Mouse (Mus musculus) urinary bladder, postnatal 4 days (tissue): ENCODE measurements at regions not wholly inside any gene's neighbourhood (a gene's known extent, or its start where the extent isn't known, plus 50 kb on each side); places are given as distances from the start of the nearest gene placed in this dataset.

Source experiments
- DNase-seq, 2 experiments: peaks; one replicate each; pipeline ENCODE4 v3.0.0; 2021 to 2022; ENCODE audit warnings: low spot score in 2 of 2

DNA sequence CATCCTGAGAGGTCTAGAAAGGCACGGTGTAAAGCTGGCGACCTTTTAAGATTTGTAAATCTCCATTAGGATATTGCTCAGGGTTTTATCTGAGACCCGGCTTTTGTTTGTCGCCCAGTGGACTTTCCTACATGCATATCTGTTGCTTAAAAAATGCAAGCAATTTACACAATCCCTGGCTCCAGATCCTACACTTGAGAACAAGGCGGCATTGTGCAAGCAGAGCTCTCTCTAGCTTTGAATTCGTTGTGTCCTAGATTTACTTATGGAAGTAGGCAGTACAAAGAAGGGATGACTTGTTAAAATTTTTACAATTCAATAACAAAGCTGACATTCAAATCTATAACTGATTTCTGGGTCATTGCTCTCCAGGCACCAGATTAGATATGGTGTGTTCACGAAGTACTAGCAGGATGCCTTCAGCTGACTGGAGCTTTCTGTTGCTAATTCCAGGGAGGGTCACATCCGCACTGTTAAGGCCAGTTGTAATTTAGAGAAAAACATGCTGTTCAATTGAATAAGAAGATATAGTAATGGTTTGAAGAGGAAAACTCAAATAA, 62.2 kb upstream of the Teddm2 start:
- no peak for DNase-seq

DNA sequence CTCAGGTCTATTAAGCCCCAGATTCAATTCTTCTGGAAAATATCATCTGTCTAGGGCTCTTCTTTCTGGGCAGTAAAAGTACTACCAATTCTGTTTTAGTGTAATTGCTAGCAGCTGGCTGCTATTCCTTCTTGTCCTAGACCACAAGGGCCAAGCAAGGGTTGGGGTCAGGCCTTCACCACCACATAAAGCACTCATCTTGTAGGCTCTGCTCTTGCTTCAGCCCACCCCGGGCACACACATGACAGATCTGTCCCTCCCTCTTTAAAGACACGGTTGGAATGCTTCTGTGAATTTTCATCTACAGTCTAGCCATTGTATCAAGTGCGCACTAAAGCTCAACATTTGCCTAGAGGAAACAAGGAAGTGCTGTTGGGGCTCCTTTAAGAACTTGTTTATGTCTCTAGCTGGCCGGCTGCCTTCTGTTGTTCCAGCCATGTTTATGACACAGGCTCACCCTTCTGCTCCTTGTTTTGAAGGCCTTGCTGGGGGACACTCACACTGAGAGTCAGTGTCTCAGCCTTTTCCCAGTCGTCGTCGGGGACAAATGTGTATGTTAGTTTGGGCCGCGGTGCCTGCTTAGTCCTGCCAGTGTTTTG, 63.8 kb upstream of the Teddm2 start:
- no peak for DNase-seq

GRCm38 (mm10) chr1:153969401-153969800, 69.4 kb upstream of the Teddm2 start:
- no peak for DNase-seq

DNA sequence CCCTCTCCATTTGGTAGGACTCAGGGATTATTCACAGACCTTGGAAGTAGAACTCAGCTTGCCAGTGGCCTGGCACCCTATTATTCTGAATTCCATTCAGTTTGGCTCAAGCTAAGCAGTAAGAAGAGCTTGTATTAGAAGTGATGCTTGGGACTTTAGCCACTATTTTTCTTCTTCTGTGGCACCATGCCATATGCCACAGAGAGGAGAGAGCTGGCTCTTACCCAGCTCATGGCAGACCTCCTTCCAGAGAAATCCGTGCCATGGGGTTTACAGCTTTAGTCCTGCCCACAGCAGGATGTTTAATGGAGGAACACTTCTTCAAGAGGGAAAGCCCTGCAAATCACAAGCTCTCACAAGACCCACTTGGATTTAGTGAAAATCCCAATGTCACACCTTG, 74.3 kb upstream of the Teddm2 start:
- DNase-seq, result no peak

GRCm38 (mm10) chr1:153977963-153978726, 78.1 kb upstream of the Teddm2 start:
- DNase-seq, result no peak

DNA sequence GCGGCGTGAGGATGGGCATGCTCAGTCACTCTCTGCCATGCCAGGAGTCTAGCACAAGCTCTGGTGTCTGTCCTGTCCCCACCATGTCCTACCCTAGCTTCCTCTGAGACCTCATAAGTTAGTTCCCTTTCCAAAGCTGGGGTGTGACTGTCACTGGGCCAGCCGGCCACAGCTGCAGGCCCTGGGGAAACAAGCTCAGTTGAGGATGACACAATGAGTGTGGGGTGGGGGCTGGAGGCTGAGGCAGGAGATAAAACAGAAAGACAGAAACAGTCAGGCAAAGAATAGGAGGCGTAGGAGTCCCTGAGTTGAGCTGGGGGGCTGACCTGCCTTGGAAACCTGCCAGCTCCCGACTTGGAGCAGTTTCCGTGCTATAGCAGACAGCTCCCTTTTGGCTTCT, 80.9 kb upstream of the Teddm2 start:
- no peak for DNase-seq

DNA sequence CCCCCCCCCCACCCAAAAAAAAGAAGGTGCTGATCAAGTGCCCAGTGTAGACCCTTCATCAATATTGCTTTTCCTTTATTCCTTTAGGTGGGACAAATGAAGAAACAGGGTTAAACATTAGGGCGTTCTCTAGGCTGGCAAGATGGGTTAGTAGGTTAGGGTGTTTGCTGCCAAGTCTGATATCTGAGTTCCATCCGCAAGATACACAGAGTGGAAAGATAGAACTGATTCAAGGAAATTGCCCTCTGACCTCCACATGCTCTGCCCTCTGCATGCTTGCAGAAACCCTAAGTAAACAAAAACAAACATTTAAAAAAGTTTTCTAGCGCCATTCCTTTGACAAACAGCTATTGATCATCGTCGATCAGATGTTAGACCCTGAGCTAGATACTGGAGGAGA, 85.6 kb upstream of the Teddm2 start:
- no peak for DNase-seq

DNA sequence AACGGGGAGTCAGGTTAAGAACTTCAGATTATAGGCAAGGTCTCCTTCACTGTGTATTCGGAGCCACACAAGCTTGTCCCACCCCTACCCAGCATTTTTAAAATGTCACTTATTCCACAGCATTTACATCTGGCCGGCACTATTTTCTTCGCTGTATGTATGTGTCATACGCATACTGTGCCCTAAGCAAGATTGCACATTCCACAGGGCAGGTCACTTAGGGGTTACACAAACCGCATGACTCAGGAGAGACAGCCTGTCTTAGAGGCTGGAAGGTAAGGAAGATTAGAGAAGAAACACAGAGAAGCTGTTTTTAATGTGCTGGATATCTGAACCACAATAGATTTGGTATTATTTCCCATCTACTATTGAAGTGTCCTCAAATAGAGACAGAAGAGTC, 86.6 kb upstream of the Teddm2 start:
- DNase-seq, result no peak

DNA sequence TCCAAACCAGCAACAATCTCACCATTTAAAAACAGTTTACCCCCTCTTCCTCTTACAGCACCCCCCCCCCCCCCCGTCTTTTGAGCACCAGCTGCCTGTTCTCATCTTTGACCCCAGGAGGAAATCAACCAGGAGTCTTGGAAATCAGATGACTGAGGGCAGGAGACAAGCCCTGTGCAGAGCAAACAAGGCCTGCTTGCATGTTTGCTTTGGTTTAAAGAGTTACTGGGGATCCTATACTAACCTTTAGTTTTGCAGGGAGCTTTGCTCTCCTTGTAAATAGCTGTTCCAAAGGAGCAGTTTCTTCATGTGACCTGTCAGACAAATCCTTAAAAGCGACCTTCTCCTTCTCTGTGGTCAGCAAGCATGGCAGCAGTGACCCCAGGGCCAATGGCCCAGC, 88.3 kb upstream of the Teddm2 start:
- no peak for DNase-seq

DNA sequence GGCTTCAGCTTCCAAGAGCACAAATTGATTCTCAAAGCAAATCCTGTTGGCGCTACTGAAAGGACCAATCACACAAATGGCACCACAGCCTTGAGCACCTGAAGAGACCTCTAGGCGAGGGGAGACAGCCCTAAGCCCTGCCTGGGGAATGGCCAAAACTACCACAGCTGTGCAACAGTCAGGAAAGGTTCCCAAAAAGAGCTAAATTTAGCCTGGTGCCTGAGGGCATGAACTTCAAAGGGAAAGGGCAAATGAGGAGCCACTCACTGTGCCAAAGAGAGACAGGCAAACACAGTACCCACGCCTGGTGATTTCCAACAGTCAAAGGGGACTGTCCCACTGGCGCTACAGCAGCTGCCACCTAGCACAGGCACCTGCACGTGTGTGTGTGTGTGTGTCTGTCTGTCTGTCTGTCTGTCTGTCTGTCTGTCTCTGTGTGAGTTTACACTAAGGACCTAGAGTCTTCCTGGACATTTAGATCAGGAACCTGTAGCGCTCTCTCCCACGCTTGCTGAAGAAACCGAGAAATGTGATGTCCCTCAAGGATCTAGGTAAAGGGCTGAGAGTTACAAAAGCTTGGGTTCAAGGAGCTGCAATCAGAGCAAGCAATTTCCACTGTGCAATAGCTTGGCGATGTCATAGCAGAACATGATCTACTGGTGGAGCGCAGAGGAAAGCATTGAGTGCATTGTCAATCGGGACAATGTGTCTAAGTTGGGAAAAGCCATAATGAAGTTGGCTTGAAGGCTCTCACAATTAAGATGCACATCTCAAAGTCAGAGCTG, 90.8 kb upstream of the Teddm2 start:
- DNase-seq, result no peak

- no peak for DNase-seq
Observed at GRCm38 (mm10) chr1:153992466-153992865, 92.4 kb upstream of the Teddm2 start.

GRCm38 (mm10) chr1:153994871-153995270, 94.8 kb upstream of the Teddm2 start:
- DNase-seq, result no peak

DNA sequence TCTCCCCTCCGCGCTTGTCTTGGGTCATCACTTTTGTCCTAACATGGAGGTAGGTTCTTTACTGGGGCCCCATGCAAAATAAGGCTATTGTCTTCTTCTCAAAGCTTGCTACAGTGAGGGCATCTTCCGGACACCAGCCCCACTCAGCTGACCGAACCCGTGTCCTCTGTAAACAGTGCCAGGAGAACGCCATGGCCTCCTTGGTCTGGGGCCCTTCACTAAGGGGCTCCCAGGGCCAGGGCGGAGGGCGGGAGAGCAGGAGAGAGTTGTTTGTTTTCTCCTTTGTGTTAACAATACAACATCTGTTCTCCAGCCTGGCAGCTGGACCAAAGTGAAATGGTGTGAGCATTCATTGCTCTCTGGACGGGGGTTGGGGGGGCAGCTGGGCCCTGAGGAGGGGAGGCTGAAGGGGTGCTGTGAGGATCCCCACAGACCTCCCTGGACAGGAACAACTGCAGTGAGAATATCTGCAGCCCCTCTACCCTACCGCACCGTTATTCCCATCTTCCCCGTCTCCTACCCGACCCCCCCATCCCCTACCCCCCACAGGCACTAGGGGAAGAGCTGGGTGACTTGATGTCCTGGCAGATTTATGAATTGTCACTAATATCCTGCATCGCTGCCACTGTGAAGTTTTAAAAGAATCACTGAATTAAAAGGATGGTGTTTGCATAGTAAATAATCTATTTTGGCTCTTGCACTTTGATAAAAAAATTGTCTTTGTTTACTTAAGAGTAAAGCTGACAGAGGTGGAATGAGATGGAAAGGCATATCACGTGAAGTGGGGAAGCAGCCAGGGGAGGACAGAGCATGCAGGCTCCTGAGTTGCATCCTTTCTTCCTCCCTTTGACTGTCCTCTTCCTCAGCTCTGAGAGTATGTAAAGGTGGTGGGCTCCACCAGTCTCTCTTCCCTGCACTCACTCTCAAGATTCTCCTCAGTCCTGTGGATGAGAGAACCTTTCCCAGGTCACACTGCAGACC, 97.5 kb upstream of the Teddm2 start:
- DNase-seq, result no peak

GRCm38 (mm10) chr1:153999776-154000175, 99.7 kb upstream of the Teddm2 start:
- no peak for DNase-seq

DNA sequence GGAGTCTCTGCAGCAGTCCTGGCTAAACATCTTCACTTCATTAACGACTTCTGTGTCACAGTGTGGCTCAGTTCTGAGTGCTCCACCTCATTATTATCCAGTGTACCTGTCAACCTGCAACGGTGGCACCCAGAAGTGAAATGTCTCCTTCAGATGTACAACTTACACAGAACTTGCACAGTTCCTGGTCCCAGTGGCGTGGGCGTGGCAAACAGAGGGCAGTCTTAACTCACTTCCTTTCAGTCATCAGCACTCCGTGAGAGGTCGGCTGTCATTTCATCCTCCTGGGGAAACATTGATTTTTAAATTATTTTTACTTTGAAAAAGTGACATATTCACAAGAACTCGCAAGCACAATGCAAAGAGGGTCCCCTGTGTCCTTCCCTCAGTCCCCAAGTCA, 103.6 kb upstream of the Teddm2 start:
- no peak for DNase-seq

DNA sequence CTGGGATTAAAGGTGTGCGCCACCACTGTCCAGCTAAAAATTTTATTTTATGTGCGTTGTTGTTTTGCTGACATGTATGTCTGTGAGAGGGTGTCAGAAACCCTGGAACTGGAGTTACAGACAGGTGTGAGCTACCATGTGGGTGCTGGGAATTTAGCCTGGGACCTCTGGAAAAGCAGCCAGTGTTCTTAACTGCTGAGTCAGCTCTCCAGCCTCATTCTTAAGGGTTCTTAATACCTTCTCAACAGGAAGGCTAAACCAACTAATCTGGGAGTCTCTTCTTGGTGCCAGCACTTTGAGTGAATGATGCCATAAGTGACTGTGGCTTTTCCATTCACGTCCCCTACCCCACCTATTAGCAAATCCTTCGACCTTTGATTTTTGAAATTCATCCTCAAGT, 104.6 kb upstream of the Teddm2 start:
- DNase-seq, result no peak

DNA sequence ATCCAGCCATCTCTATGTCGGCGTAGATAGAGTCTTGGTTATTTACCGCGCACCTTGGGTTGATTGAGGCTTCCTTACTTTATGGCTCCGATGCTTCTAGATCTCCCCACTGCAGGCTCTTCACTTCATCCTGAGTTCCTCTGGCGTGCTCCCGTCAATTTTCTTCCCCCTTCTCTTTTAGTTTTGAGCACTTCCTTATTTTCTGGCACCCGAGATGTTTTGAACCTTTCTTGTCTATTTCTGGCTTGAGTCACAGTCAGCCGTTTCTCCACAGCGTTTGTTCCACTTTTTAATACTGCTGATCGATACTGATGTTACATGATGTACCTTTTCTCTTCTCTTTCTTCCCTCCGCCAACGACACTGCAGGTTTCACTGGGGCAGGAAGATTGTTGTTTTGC, 106.0 kb upstream of the Teddm2 start:
- DNase-seq, result no peak

DNA sequence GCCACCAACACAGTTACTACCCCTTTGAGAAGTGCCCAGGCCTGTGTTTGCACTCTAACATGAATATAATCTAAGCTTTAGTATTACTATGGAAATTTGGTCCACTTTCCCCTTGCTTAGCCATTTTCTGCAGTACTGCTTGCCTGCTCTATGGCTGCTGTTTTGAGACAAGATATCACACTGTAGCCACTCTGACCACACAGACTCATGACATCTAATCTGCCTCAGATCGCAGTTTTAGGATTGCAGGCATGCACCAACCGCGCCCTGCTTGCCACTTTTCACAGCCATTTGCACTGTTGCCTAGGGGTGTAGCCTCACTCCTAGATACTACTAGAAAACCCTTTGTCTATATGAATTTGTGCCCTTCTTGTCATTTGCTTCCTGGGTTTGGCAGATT, 107.4 kb upstream of the Teddm2 start:
- no peak for DNase-seq

DNA sequence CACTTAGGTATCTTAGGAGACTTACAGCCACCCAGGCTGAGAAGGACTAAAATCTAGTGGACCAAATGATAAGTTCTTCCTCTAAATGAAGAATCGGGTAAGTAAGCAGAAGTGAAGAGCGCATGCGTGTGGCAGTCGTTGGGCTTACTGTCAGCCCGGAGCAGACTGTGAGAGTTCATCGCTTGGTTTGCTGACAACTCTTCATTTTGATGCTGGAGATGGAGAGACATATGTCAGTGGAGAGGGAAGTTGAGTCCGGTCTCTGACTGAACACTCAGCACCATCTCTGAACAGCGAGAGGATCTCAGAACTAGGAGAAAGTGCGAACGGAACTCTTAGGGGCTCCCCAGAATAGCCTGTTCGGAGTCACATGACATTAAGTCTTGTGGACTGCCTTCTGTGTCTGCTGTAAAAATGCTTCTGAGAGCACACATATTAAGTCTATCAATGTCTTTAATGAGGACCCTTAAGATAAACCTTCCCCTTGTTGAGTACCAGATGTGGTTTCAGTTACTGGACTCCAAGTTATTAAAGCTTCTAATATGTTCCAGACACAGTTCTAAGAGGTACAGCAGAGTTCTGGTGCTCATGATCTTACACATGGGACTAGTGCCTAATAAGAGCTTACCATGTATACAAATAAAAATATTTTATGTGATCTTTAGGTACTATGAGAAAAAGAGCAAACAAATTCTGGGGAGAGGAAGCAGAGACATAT, 108.7 kb upstream of the Teddm2 start:
- DNase-seq, result no peak

- DNase-seq, result no peak
Observed at GRCm38 (mm10) chr1:154010681-154011080, 110.7 kb upstream of the Teddm2 start.

- DNase-seq, result no peak
Observed at GRCm38 (mm10) chr1:154016516-154016915, 116.5 kb upstream of the Teddm2 start.
